In genomic region chr16:48404009-48404408, GRCm38 (mm10) we compare ENCODE assay signal across 28 mouse cellular contexts. TPM values are rescaled to one million over a fixed set of nuclear protein-coding genes. Genes with fewer than 3 reads are reported as not detected.
A peak's percentile ranks its signal among the peaks of the same experiment; 100 is the strongest.
DNase-seq lines count a peak whose midpoint lies in the region; ATAC-seq and TF ChIP-seq lines count a peak whose summit lies in the region.
"Had no signal": no experiment of that assay in that cellular context is flagged by ENCODE, and none has a peak within 500 bp of the region (broad histone marks: within the 10 kb centered on the region; RNA-seq: fewer than 3 reads in every experiment).

No protein-coding gene starts in this region.

- DNase-seq in urinary bladder, adult 18-20 months (ENCODE audit: low spot score in 2 of 2): no peak
- no peak for DNase-seq in cerebellum, postnatal 14 days
- no peak for DNase-seq in kidney, postnatal 36 days
- DNase-seq: adrenal gland, adult 2 months; adrenal gland, adult 8-10 months; adrenal gland, postnatal 10 days; adrenal gland, postnatal 14 days; adrenal gland, postnatal 25 days; adrenal gland, postnatal 36 days; B cell, adult 2 months; cerebellum, adult 11 months; cerebellum, adult 11-12 months had no signal

- H3K9me3 ChIP-seq in intestine, embryonic 15.5 days: no peaks in the 10 kb centered on the region
- H3K9me3 ChIP-seq in intestine, embryonic 16.5 days (ENCODE audit: control insufficient read depth, low read length): no peaks in the 10 kb centered on the region
- no peaks in the 10 kb centered on the region for H3K9me3 ChIP-seq in intestine, postnatal 0 days (ENCODE audit: control insufficient read depth)
- H3K9me3 ChIP-seq: G1E had no signal

- no peaks in the 10 kb centered on the region for H3K27me3 ChIP-seq in intestine, embryonic 15.5 days (replicated peaks)
- H3K27me3 ChIP-seq in intestine, embryonic 16.5 days (replicated peaks; ENCODE audit: control insufficient read depth, insufficient read depth, low read length): no peaks in the 10 kb centered on the region
- H3K27me3 ChIP-seq in intestine, postnatal 0 days (replicated peaks; ENCODE audit: control insufficient read depth, insufficient read depth, low read length): no peaks in the 10 kb centered on the region
- H3K27me3 ChIP-seq in small intestine, adult 2 months (ENCODE audit: control insufficient read depth, insufficient read depth, low read length): no peaks in the 10 kb centered on the region
- H3K27me3 ChIP-seq: CH12.LX, Patski had no signal

- no peak overlapping the region for H3K4me2 ChIP-seq in intestine, embryonic 15.5 days (replicated peaks)
- no peak overlapping the region for H3K4me2 ChIP-seq in intestine, embryonic 16.5 days (ENCODE audit: low read depth, low read length)
- H3K4me2 ChIP-seq in intestine, postnatal 0 days (replicated peaks; ENCODE audit: low read depth): no peak overlapping the region

- no peak for TF ChIP-seq CTCF in intestine, postnatal 0 days (IDR thresholded peaks at IDR 0.05; ENCODE audit: low read depth)
- TF ChIP-seq CTCF in small intestine, adult 2 months (IDR thresholded peaks at IDR 0.05; ENCODE audit: extremely low read depth, insufficient read length, insufficient replicate concordance, low read depth, low read length): no peak

- H3K27ac ChIP-seq in intestine, embryonic 15.5 days: peak overlapping the region; percentile 58
- H3K27ac ChIP-seq in intestine, embryonic 16.5 days (ENCODE audit: low read length): peak overlapping the region; percentile 87
- peak overlapping the region; percentile 66 for H3K27ac ChIP-seq in intestine, postnatal 0 days (ENCODE audit: low read depth, low read length)
- peak overlapping the region; percentile 92 for H3K27ac ChIP-seq in small intestine, adult 2 months (ENCODE audit: insufficient read depth, low read depth, low read length)

- ATAC-seq in intestine, embryonic 15.5 days: peak; percentile 82
- ATAC-seq in intestine, embryonic 16.5 days: peak; percentile 87
- peak; percentile 65 for ATAC-seq in intestine, postnatal 0 days
- ATAC-seq in megakaryocyte-erythroid progenitor cell, adult 5-6 weeks (replicated peaks; ENCODE audit: low FRiP score, low TSS enrichment, poor library complexity, severe bottlenecking): no peak
- ATAC-seq: activated CD4-positive, CD25-positive, alpha-beta regulatory T cell, adult 4 months; CD4-positive, CD25-positive, alpha-beta regulatory T cell, adult 4 months; Patski had no signal

- no peak overlapping the region for H3K4me3 ChIP-seq in intestine, embryonic 15.5 days (replicated peaks)
- no peak overlapping the region for H3K4me3 ChIP-seq in intestine, embryonic 16.5 days (ENCODE audit: low read length)
- no peak overlapping the region for H3K4me3 ChIP-seq in intestine, postnatal 0 days (ENCODE audit: low read depth, low read length)
- no peak overlapping the region for H3K4me3 ChIP-seq in small intestine, adult 2 months (ENCODE audit: low read depth, low read length)

- no peak overlapping the region for H3K9ac ChIP-seq in intestine, embryonic 15.5 days
- no peak overlapping the region for H3K9ac ChIP-seq in intestine, embryonic 16.5 days (ENCODE audit: low read depth, low read length)
- no peak overlapping the region for H3K9ac ChIP-seq in intestine, postnatal 0 days (ENCODE audit: low read depth, low read length)

- TF ChIP-seq POLR2A in small intestine, adult 2 months (IDR thresholded peaks at IDR 0.05; ENCODE audit: low read depth, low read length): no peak

- no peaks in the 10 kb centered on the region for H3K36me3 ChIP-seq in intestine, embryonic 15.5 days
- H3K36me3 ChIP-seq in intestine, embryonic 16.5 days (ENCODE audit: control insufficient read depth, insufficient read depth, low read length): no peaks in the 10 kb centered on the region
- H3K36me3 ChIP-seq in intestine, postnatal 0 days (ENCODE audit: control insufficient read depth, insufficient read depth): no peaks in the 10 kb centered on the region
- H3K36me3 ChIP-seq in small intestine, adult 2 months (ENCODE audit: control insufficient read depth, insufficient read depth, low read length): peaks cover 4% of the 10 kb centered on the region; the same call in 1 of the 2 replicates
- H3K36me3 ChIP-seq: G1E had no signal

- H3K4me1 ChIP-seq in intestine, embryonic 15.5 days (replicated peaks): no peaks in the 10 kb centered on the region
- H3K4me1 ChIP-seq in intestine, embryonic 16.5 days (ENCODE audit: control insufficient read depth, insufficient read depth, low read length): peaks cover 4% of the 10 kb centered on the region; the same call in 1 of the 2 replicates
- 0 out of 2 replicates have a peak, but pooled peaks cover 10% of the 10 kb centered on the region for H3K4me1 ChIP-seq in intestine, postnatal 0 days (replicated peaks; ENCODE audit: control insufficient read depth, insufficient read depth, low read length)
- peaks cover 19% of the 10 kb centered on the region; the same call in 1 of the 2 replicates for H3K4me1 ChIP-seq in small intestine, adult 2 months (ENCODE audit: control insufficient read depth, insufficient read depth, insufficient read length, low read length)

RNA-seq across cellular contexts. Expression of gene Gm5485, which starts 8.2 kb away (rescaled TPM):
- 0.80 and 1.7 TPM in 2 replicates for polyA plus RNA-seq in intestine, embryonic 15.5 days (2015; fragmentation: Nextera tagmentation; extraction: Ambion mirVana)
- 1.4 and 1.8 TPM in 2 replicates for polyA plus RNA-seq in intestine, embryonic 16.5 days (2015; fragmentation: Nextera tagmentation; extraction: Ambion mirVana)
- polyA plus RNA-seq in intestine, postnatal 0 days (2015; fragmentation: Nextera tagmentation; extraction: Ambion mirVana): 121 and 126 TPM in 2 replicates
- polyA plus RNA-seq in small intestine, adult 2 months (2012; rRNA removed): 13.4 and 33.9 TPM in 2 replicates
- total RNA-seq in megakaryocyte-erythroid progenitor cell, adult 5-6 weeks (2014; fragmentation: Nextera tagmentation): not detected in 2 replicates
- not detected in 2 replicates for total RNA-seq in megakaryocyte-erythroid progenitor cell, adult 5-6 weeks (2017)
- total RNA-seq: adrenal gland, adult 18-20 months; adrenal gland, adult 2 months; adrenal gland, adult 8-10 months; adrenal gland, postnatal 10 days; adrenal gland, postnatal 14 days; adrenal gland, postnatal 25 days; adrenal gland, postnatal 36 days; adrenal gland, postnatal 4 days; CH12.LX; ES-E14; G1E; MEL had no signal
- polyA plus RNA-seq: activated CD4-positive, CD25-positive, alpha-beta regulatory T cell, adult 4 months; adrenal gland, adult 2 months; brain, embryonic 14.5 days; C2C12; CD4-positive, CD25-positive, alpha-beta regulatory T cell, adult 4 months; G1E; Patski had no signal

RNA-seq across cellular contexts. Expression of gene Morc1, which starts 27.0 kb away (rescaled TPM):
- 0.06 and 0.15 TPM in 2 replicates for polyA plus RNA-seq in intestine, embryonic 15.5 days (2015; fragmentation: Nextera tagmentation; extraction: Ambion mirVana)
- 0.10 TPM in 1 of 2 replicates, not detected in the other for polyA plus RNA-seq in intestine, embryonic 16.5 days (2015; fragmentation: Nextera tagmentation; extraction: Ambion mirVana)
- polyA plus RNA-seq in intestine, postnatal 0 days (2015; fragmentation: Nextera tagmentation; extraction: Ambion mirVana): 0.09 and 0.16 TPM in 2 replicates
- 0.04 TPM in 1 of 2 replicates, not detected in the other for polyA plus RNA-seq in small intestine, adult 2 months (2012; rRNA removed)
- not detected in 2 replicates for total RNA-seq in megakaryocyte-erythroid progenitor cell, adult 5-6 weeks (2014; fragmentation: Nextera tagmentation)
- total RNA-seq in megakaryocyte-erythroid progenitor cell, adult 5-6 weeks (2017): not detected in 2 replicates
- total RNA-seq: adrenal gland, adult 18-20 months; adrenal gland, adult 2 months; adrenal gland, adult 8-10 months; adrenal gland, postnatal 10 days; adrenal gland, postnatal 14 days; adrenal gland, postnatal 25 days; adrenal gland, postnatal 36 days; MEL had no signal
- polyA plus RNA-seq: adrenal gland, adult 2 months; C2C12; G1E; Patski had no signal
